Mouse (Mus musculus) CH12.LX (cell line): ENCODE data around the gene Gnptab.

Source experiments
- E2F4 ChIP-seq: IDR thresholded peaks from 2 replicates; pipeline ENCODE4 v1.6.1; 2011; ENCODE audit warnings: low read depth, low read length, improper control_type of control experiment; ENCODE audit not compliant: insufficient replicate concordance
- POLR2A ChIP-seq: IDR thresholded peaks from 2 replicates; pipeline ENCODE4 v1.6.1; 2011; ENCODE audit warnings: low read depth, mild to moderate bottlenecking, improper control_type of control experiment, low read length

- 0 out of 2 replicates have a peak, but pooled peaks have one; percentile 20 for TF ChIP-seq POLR2A
- TF ChIP-seq E2F4 = no peak
Observed at GRCm38 (mm10) chr10:88405812-88406211, 26.9 kb downstream of the Gnptab start.
